Mouse (Mus musculus) heart, embryonic 16.5 days (tissue): Measurements from ENCODE around the gene Vat1l. TPM values are rescaled to one million over a fixed set of nuclear protein-coding genes. Genes with fewer than 3 reads are reported as not detected.

ENCODE experiments used
- ATAC-seq: fragments of 200-750 bp; cut with Nextera tagmentation; replicated peaks from 2 replicates; pipeline ENCODE4 v1.8.0; 2017; ENCODE audit warnings: moderate number of reproducible peaks; ENCODE audit not compliant: insufficient read depth, low FRiP score; ENCODE audit errors: extremely low read depth
- H3K27ac ChIP-seq: fragments of 300-500 bp; sonication (generic); 2 replicates; pipeline ENCODE4 v1.5.1; 2014; ENCODE audit warnings: mild to moderate bottlenecking, low read length, control low read depth, moderate library complexity
- H3K27me3 ChIP-seq: fragments of 300-500 bp; sonication (generic); 2 replicates; pipeline ENCODE4 v1.6.1; 2014; ENCODE audit warnings: low read length, mixed read lengths; ENCODE audit not compliant: control insufficient read depth, insufficient read depth
- H3K36me3 ChIP-seq: fragments of 300-500 bp; sonication (generic); 2 replicates; pipeline ENCODE4 v1.6.1; 2014; ENCODE audit not compliant: control insufficient read depth, insufficient read depth
- H3K4me1 ChIP-seq: fragments of 300-500 bp; sonication (generic); 2 replicates; pipeline ENCODE4 v1.6.1; 2014; ENCODE audit warnings: low read length, mixed read lengths; ENCODE audit not compliant: control insufficient read depth, insufficient read depth
- H3K4me2 ChIP-seq: fragments of 300-500 bp; sonication (generic); 2 replicates; pipeline ENCODE4 v1.6.1; 2014; ENCODE audit warnings: low read depth, mild to moderate bottlenecking, control low read depth, low read length
- H3K4me3 ChIP-seq: fragments of 300-500 bp; sonication (generic); 2 replicates; pipeline ENCODE4 v1.5.1; 2014; ENCODE audit warnings: mild to moderate bottlenecking, control low read depth, low read length
- H3K9ac ChIP-seq: fragments of 300-500 bp; sonication (generic); 2 replicates; pipeline ENCODE4 v1.6.1; 2014; ENCODE audit warnings: low read length, control low read depth
- H3K9me3 ChIP-seq: fragments of 300-500 bp; sonication (generic); replicated peaks from 2 replicates; pipeline ENCODE4 v1.6.1; 2016; ENCODE audit warnings: low read length; ENCODE audit not compliant: control insufficient read depth
- WGBS: fragments of 180-500 bp; shearing (Covaris S2); extraction: QIAGEN DNeasy Blood & Tissue Kit; methylation state at CpG from one replicate; pipeline ENCODE4 v1.1.7; 2014; 5-methylcytosine and 5-hydroxymethylcytosine counted together
- polyA plus RNA-seq: library from polyadenylated mRNA; unstranded; fragments of >200 nt; fragmentation: Nextera tagmentation; extraction: Ambion mirVana; gene quantifications from 2 replicates; pipeline ENCODE4 v1.2.1, GENCODE M21; 2015

Gene Vat1l
- polyA plus RNA-seq, 1 experiment from 2014 or later, result 0.41 TPM

- Histone ChIP-seq H3K27me3 (no peaks in the 10 kb centered on the region), H3K4me2 (no peak overlapping the region), H3K9ac (no peak overlapping the region), H3K4me3 (no peak overlapping the region), H3K36me3 (no peaks in the 10 kb centered on the region), H3K9me3 (no peaks in the 10 kb centered on the region), H3K4me1 (no peaks in the 10 kb centered on the region), H3K27ac (no peak overlapping the region)
- 58% methylated on average over 5 of the region's 5 CpGs for WGBS
- ATAC-seq, result no peak
Measured at GRCm38 (mm10) chr8:114363167-114363566, 157.8 kb downstream of the Vat1l start.

DNA sequence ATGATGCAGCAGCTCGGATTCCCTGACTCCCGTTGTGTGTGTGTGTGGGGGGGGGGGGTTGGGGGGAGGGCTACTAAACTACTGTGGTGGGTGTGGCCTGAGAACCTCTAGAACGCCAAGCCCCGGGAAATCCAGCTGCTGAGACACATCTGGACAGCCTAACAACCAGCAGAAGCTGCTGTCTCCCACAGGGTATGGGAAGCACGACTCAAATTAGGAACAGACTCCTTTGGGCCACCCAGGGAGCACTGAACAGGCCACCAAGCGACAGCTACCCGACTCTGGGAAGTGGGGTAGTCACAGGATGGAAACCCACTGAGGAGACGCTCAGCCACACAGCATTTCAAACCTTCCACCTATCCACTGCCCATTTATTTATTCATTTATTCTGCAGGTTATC lies 158.2 kb downstream of the Vat1l start:
- H3K27ac ChIP-seq, result no peak overlapping the region
- no peaks in the 10 kb centered on the region for H3K36me3 ChIP-seq
- H3K9ac ChIP-seq, result no peak overlapping the region
- 54% methylated on average over 8 of the region's 8 CpGs for WGBS
- no peaks in the 10 kb centered on the region for H3K9me3 ChIP-seq
- H3K4me2 ChIP-seq, result no peak overlapping the region
- no peaks in the 10 kb centered on the region for H3K4me1 ChIP-seq
- no peaks in the 10 kb centered on the region for H3K27me3 ChIP-seq
- no peak for ATAC-seq
- no peak overlapping the region for H3K4me3 ChIP-seq

GRCm38 (mm10) chr8:114369038-114369976 lies 163.9 kb downstream of the Vat1l start:
- Histone ChIP-seq H3K36me3 (no peaks in the 10 kb centered on the region), H3K4me2 (peak overlapping the region; percentile 53), H3K4me3 (0 out of 2 replicates have a peak overlapping the region, but pooled peaks have one; percentile 17), H3K9me3 (no peaks in the 10 kb centered on the region), H3K27me3 (no peaks in the 10 kb centered on the region), H3K27ac (no peak overlapping the region), H3K9ac (no peak overlapping the region), H3K4me1 (peaks cover 3% of the 10 kb centered on the region; the same call in 1 of the 2 replicates)
- WGBS, result 30% methylated on average over 27 of the region's 27 CpGs
- ATAC-seq, result no peak

GRCm38 (mm10) chr8:114374390-114374789 lies 169.0 kb downstream of the Vat1l start:
- Histone ChIP-seq H3K9me3 (no peaks in the 10 kb centered on the region), H3K4me1 (no peaks in the 10 kb centered on the region), H3K4me2 (no peak overlapping the region), H3K27me3 (no peaks in the 10 kb centered on the region), H3K9ac (no peak overlapping the region), H3K36me3 (no peaks in the 10 kb centered on the region), H3K27ac (no peak overlapping the region), H3K4me3 (no peak overlapping the region)
- no peak for ATAC-seq
- 80% methylated on average over 6 of the region's 6 CpGs for WGBS

DNA sequence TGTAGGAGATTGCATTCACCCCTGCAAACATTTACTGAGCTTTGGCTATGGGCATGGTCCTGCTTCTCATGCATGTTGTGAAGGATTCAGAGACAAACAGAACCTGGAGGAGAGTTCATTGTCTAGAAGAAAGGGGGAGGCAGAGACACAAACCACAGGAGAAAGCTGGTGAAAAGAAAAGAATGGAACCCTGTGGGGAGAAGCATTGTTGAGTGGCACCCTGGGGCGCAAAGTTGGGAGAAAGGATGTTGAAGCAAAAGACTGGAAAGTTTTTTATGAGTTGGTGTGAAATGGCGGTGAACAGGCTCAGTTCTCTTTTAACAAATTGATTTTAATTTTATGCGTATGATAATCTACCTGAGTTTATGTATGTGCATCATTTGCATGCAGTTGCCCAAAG lies 178.8 kb downstream of the Vat1l start:
- WGBS, result 81% methylated on average over 3 of the region's 3 CpGs
- ATAC-seq, result no peak
- no peaks in the 10 kb centered on the region for H3K9me3 ChIP-seq

DNA sequence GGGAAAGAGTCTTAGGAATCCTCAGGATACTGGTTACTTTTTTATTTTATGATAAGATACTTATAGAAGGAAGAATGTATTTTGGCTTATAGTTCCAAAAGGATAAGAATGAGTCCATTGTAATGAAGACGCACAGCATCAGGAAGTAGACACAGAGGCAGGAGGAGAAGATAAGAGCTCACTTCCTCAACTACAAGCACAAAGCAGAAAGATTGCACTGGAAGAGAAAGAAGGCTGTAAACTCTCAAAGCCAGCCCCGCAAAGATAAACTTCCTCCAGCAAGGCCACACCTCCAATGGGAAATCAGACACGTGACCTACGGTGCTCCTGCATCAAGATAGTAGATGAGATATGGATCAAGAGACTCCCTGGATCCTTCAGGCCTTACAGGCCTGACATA lies 182.1 kb downstream of the Vat1l start:
- no peaks in the 10 kb centered on the region for H3K36me3 ChIP-seq
- H3K4me2 ChIP-seq, result no peak overlapping the region
- no peaks in the 10 kb centered on the region for H3K27me3 ChIP-seq
- H3K4me3 ChIP-seq, result no peak overlapping the region
- H3K27ac ChIP-seq, result no peak overlapping the region
- no peak overlapping the region for H3K9ac ChIP-seq
- no peaks in the 10 kb centered on the region for H3K4me1 ChIP-seq
- WGBS, result 36% methylated on average over 4 of the region's 4 CpGs
- ATAC-seq, result no peak
- no peaks in the 10 kb centered on the region for H3K9me3 ChIP-seq

More for the DNA sequence above, 178.8 kb downstream of the Vat1l start:
- H3K9ac ChIP-seq, result no peak overlapping the region
- H3K4me1 ChIP-seq, result no peaks in the 10 kb centered on the region
- no peaks in the 10 kb centered on the region for H3K27me3 ChIP-seq
- H3K27ac ChIP-seq, result no peak overlapping the region
- no peak overlapping the region for H3K4me3 ChIP-seq
- H3K36me3 ChIP-seq, result no peaks in the 10 kb centered on the region
- H3K4me2 ChIP-seq, result no peak overlapping the region

- Histone ChIP-seq H3K4me1 (no peaks in the 10 kb centered on the region), H3K9me3 (no peaks in the 10 kb centered on the region), H3K4me3 (no peak overlapping the region), H3K27ac (no peak overlapping the region), H3K9ac (no peak overlapping the region), H3K4me2 (no peak overlapping the region), H3K27me3 (no peaks in the 10 kb centered on the region), H3K36me3 (no peaks in the 10 kb centered on the region)
- no peak for ATAC-seq
- WGBS, result 76% methylated on average over 11 of the region's 13 CpGs
Measured at GRCm38 (mm10) chr8:114390465-114391254, 185.2 kb downstream of the Vat1l start.

DNA sequence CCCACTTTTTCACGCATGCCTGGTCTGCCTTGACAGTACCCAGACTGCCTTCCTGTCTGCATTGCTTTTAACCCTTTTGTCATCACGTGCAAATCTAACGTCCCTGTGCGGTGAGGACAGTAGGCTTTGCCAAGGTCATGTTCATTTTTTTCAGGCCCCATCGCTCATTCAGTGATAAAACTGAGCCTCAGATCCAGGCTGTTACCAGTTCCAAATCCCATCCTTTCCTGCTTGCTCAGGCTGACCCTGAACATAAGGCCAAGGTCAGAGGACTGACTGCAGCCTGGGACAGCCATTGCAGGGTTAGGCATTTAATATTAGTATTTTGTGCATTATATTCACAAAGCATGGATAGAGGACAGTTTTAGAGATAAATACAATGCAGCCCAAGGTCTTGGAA lies 192.9 kb downstream of the Vat1l start:
- Histone ChIP-seq H3K4me1 (no peaks in the 10 kb centered on the region), H3K27ac (no peak overlapping the region), H3K36me3 (no peaks in the 10 kb centered on the region), H3K4me2 (no peak overlapping the region), H3K9me3 (no peaks in the 10 kb centered on the region), H3K27me3 (no peaks in the 10 kb centered on the region), H3K4me3 (no peak overlapping the region), H3K9ac (no peak overlapping the region)
- 65% methylated on average over 5 of the region's 5 CpGs for WGBS
- no peak for ATAC-seq

GRCm38 (mm10) chr8:114399273-114399672 lies 193.9 kb downstream of the Vat1l start:
- Histone ChIP-seq H3K4me2 (no peak overlapping the region), H3K9me3 (no peaks in the 10 kb centered on the region), H3K36me3 (no peaks in the 10 kb centered on the region), H3K4me1 (no peaks in the 10 kb centered on the region), H3K27me3 (no peaks in the 10 kb centered on the region), H3K9ac (no peak overlapping the region), H3K27ac (no peak overlapping the region), H3K4me3 (no peak overlapping the region)
- 95% methylated on average over 5 of the region's 5 CpGs for WGBS
- no peak for ATAC-seq
